Mouse (Mus musculus) neural tube, embryonic 11.5 days (tissue): ENCODE data around the gene Gm20458. TPM values are rescaled to one million over a fixed set of nuclear protein-coding genes. Genes with fewer than 3 reads are reported as not detected.

Experiments
- ATAC-seq: fragments of 200-750 bp; cut with Nextera tagmentation; 2 replicates; pipeline ENCODE4 v1.8.0; 2017; ENCODE audit warnings: moderate number of reproducible peaks, mild to moderate bottlenecking, moderate TSS enrichment, moderate library complexity; ENCODE audit not compliant: insufficient read depth, low FRiP score, low TSS enrichment
- DNase-seq: peaks from one replicate; pipeline ENCODE4 v3.0.0-alpha.2; 2015; ENCODE audit warnings: low spot score
- H3K27ac ChIP-seq: fragments of 300-500 bp; sonication (generic); 2 replicates; pipeline ENCODE4 v1.5.1; 2014; ENCODE audit warnings: low read depth, mild to moderate bottlenecking, low read length
- H3K27me3 ChIP-seq: fragments of 300-500 bp; sonication (generic); 2 replicates; pipeline ENCODE4 v1.6.1; 2014; ENCODE audit warnings: mild to moderate bottlenecking, low read length, mixed read lengths; ENCODE audit not compliant: control insufficient read depth, insufficient read depth
- H3K36me3 ChIP-seq: fragments of 300-500 bp; sonication (generic); 2 replicates; pipeline ENCODE4 v1.6.1; 2014; ENCODE audit warnings: mild to moderate bottlenecking, low read length, moderate library complexity, mixed read lengths; ENCODE audit not compliant: control insufficient read depth, insufficient read depth
- H3K4me1 ChIP-seq: fragments of 300-500 bp; sonication (generic); 2 replicates; pipeline ENCODE4 v1.6.1; 2014; ENCODE audit warnings: low read length, mixed read lengths; ENCODE audit not compliant: control insufficient read depth, insufficient read depth
- H3K4me2 ChIP-seq: fragments of 300-500 bp; sonication (generic); 2 replicates; pipeline ENCODE4 v1.6.1; 2014; ENCODE audit warnings: low read depth, mild to moderate bottlenecking, moderate library complexity
- H3K4me3 ChIP-seq: fragments of 300-500 bp; sonication (generic); 2 replicates; pipeline ENCODE4 v1.5.1; 2014; ENCODE audit warnings: low read depth, low read length
- H3K9ac ChIP-seq: fragments of 300-500 bp; sonication (generic); 2 replicates; pipeline ENCODE4 v1.6.1; 2014; ENCODE audit warnings: mild to moderate bottlenecking, low read length
- H3K9me3 ChIP-seq: fragments of 300-500 bp; sonication (generic); 2 replicates; pipeline ENCODE4 v1.6.1; 2016; ENCODE audit warnings: low read length; ENCODE audit not compliant: control insufficient read depth
- WGBS: fragments of 180-500 bp; shearing (Covaris S2); extraction: QIAGEN DNeasy Blood & Tissue Kit; methylation state at CpG from one replicate; pipeline ENCODE4 v1.1.7; 2014; 5-methylcytosine and 5-hydroxymethylcytosine counted together
- polyA plus RNA-seq: library from polyadenylated mRNA; unstranded; fragments of >200 nt; fragmentation: Nextera tagmentation; extraction: Ambion mirVana; gene quantifications from 2 replicates; pipeline ENCODE4 v1.2.1, GENCODE M21; 2014

The Gm20458 gene
- polyA plus RNA-seq, 1 experiment from 2014 or later = 4.9 TPM

GRCm38 (mm10) chr2:164470254-164470653 lies 9.5 kb downstream of the Gm20458 start:
- no peak overlapping the region for H3K4me3 ChIP-seq
- H3K27ac ChIP-seq = no peak overlapping the region
- DNase-seq = no peak
- H3K4me1 ChIP-seq = no peaks in the 10 kb centered on the region
- no peak overlapping the region for H3K4me2 ChIP-seq
- no peak for ATAC-seq
- H3K27me3 ChIP-seq = no peaks in the 10 kb centered on the region
- H3K9me3 ChIP-seq = no peaks in the 10 kb centered on the region
- WGBS = 34% methylated on average over 10 of the region's 10 CpGs
- H3K36me3 ChIP-seq = peaks cover 3% of the 10 kb centered on the region; the same call in 1 of the 2 replicates
- no peak overlapping the region for H3K9ac ChIP-seq

DNA sequence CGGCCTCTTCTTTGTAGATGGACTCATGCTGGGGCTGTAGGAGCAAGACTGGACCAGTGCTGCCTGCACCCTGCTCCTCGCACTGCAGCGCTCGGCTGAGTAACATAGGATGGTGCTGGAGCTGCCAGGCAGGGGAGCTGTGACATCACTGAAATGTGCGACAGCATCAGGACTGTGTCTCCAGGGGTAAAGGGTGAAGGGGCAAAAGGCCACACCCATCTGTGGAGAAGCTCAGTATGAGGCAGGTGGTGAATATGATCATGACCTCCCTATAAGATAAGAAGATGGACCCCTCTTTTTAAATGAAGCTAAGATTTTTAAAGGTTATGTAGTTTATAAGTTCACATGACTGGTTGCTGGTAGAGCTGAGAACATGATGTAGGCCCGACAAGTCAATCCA lies 12.9 kb downstream of the Gm20458 start, which contains the start of gene Trp53tg5:
Trp53tg5 (minus strand) TSS at position 101 of the 400 bp plus-strand sequence.
- ATAC-seq (no peak), DNase-seq (no peak)
- H3K9ac ChIP-seq = no peak within 1 kb of the TSS
- H3K4me3 ChIP-seq = no peak within 1 kb of the TSS
- no peaks in the 10 kb centered on the region for H3K36me3 ChIP-seq
- no peaks in the 10 kb centered on the region for H3K27me3 ChIP-seq
- no peaks in the 10 kb centered on the region for H3K4me1 ChIP-seq
- WGBS = 84% methylated on average over 6 of the region's 6 CpGs
- no peak within 1 kb of the TSS for H3K4me2 ChIP-seq
- H3K27ac ChIP-seq = no peak within 1 kb of the TSS
- no peaks in the 10 kb centered on the region for H3K9me3 ChIP-seq

DNA sequence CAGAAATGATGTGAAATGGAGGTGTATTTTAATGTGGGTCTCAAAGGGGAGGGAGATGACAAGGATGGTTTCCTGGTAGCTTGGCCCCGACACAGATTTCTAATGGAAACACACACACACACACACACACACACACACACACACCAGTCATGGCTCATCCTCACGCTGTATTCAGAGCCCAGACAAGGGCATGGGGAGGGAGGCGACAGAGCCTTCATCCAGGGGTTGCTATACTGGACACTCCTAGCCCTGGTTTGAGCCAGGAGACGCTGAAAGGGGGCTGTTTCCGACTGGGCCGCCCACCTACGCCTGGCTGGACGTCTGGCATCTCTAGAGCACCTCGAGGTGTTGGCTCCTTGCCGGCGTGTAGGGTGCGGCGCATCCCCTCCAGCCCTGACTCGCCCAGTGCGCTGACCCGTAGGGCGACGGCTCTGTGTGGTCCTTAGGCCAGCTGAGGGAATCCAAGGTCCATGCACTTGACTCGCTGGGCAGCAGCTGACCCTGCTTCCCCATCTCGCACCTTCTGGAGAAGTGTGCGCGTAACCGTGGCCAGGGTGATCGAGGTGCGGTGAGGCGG lies 25.0 kb downstream of the Gm20458 start, which contains the start of gene Dbndd2:
Dbndd2 (plus strand) TSS at position 426 of the 577 bp plus-strand sequence.
- peaks cover 10% of the 10 kb centered on the region; the same call in 1 of the 2 replicates for H3K4me1 ChIP-seq
- 2% methylated on average over 26 of the region's 26 CpGs for WGBS
- H3K9ac ChIP-seq = peak within 1 kb of the TSS; percentile 61
- H3K4me3 ChIP-seq = peak within 1 kb of the TSS; percentile 73
- no peak within 1 kb of the TSS for H3K27ac ChIP-seq
- peak within 1 kb of the TSS; percentile 100 for H3K4me2 ChIP-seq
- DNase-seq = no peak
- H3K27me3 ChIP-seq = peaks cover 29% of the 10 kb centered on the region
- peak; percentile 38; the same call in 1 of the 2 replicates for ATAC-seq
- no peaks in the 10 kb centered on the region for H3K36me3 ChIP-seq
- H3K9me3 ChIP-seq = no peaks in the 10 kb centered on the region

DNA sequence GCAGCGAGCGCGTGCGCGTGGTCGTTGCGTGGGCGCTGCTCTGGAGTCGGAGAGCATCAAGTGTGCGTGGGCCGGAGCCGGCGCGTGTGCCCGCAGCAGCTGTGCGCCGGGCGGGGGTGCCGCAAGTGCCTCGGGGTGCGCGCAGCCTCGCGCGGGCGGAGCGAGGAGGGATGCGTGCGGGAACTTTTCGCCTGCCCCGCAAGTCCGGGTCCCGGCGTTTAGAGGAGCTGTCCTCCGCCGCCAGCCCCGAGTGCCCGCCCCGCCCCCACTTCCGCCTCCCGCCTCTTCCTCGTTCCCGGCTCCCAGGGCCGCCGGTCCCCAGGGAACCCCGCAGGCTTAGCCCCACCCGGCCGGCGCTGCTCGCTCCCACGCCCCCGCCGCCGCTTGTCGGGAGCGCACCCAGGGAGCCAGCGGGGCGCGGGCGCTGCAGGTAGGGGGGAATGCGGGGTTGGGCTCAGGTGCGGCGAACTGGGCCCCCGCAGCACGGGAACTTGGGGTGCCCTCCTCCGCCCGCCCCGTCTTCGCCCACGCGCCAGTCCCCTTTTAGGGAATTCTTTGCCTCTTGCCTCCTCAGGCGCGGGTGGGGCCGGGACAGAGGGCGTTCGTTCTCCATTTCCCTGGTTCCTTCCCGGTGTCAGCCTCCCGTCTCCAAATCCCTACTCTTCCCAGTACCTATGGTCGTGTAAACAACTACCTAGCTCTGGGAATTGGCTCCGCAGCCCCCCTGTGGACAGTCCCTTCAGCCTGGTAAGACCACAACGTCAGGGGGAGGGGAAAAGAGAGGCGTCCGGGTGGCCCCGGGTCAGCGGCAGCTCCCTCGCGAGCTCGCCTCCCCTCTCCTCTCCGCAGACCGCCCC lies 25.7 kb downstream of the Gm20458 start:
- peak overlapping the region; percentile 61 for H3K9ac ChIP-seq
- WGBS = under 1% methylated on average over 70 of the region's 90 CpGs
- no peaks in the 10 kb centered on the region for H3K9me3 ChIP-seq
- peak overlapping the region; percentile 73 for H3K4me3 ChIP-seq
- ATAC-seq (peak; percentile 31; the same call in 1 of the 2 replicates), DNase-seq (peak; percentile 41)
- peak overlapping the region; percentile 100 for H3K4me2 ChIP-seq
- peaks cover 29% of the 10 kb centered on the region for H3K27me3 ChIP-seq
- peaks cover 10% of the 10 kb centered on the region; the same call in 1 of the 2 replicates for H3K4me1 ChIP-seq
- H3K27ac ChIP-seq = no peak overlapping the region
- H3K36me3 ChIP-seq = no peaks in the 10 kb centered on the region

DNA sequence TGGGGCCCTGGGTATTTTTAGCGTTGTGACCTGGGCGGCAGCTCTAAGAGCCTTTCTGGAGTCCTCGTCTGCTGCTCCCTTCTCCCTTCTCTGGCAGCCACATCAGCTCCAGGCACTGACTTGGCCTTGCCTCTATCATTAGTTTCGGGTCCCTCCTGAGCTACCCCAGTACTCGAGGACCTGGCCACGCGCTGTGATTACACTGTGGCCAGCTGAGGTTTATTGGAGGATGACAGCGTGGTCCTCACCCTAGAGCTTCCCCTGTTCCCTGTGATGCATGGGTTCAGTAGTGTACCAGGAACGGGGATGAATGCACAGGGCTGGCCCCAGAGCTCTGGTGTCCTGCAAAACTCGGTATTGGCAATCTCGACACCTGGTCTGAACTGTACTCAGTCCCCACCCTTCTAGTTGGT lies 26.4 kb downstream of the Gm20458 start:
- ATAC-seq (no peak), DNase-seq (no peak)
- Histone ChIP-seq H3K36me3 (no peaks in the 10 kb centered on the region), H3K27ac (no peak overlapping the region), H3K27me3 (peaks cover 29% of the 10 kb centered on the region), H3K4me1 (peaks cover 10% of the 10 kb centered on the region; the same call in 1 of the 2 replicates), H3K9me3 (no peaks in the 10 kb centered on the region), H3K4me2 (peak overlapping the region; percentile 100), H3K9ac (peak overlapping the region; percentile 61), H3K4me3 (peak overlapping the region; percentile 73)
- 11% methylated on average over 11 of the region's 11 CpGs for WGBS

DNA sequence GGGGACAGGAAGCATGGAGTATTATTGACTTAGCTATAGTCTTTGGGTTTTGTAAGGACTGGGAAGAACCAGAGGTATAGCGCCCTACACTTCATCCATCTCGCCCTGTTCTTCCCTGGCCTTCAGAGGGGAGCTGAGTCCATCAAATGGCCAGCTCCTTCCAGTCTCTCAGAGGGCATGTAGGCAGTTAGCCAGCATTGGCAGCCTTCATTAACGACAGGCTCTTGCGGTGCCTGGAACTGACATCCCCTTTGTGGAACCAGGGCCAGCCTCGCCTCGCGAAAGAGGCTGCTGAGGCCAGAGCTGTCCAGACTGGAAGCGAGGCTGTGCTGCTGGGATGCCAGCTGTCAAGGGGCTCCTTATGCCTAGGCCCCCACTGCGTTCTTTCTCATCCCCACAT lies 27.0 kb downstream of the Gm20458 start:
- peaks cover 10% of the 10 kb centered on the region; the same call in 1 of the 2 replicates for H3K4me1 ChIP-seq
- H3K27me3 ChIP-seq = peaks cover 29% of the 10 kb centered on the region
- no peaks in the 10 kb centered on the region for H3K9me3 ChIP-seq
- DNase-seq = no peak
- no peaks in the 10 kb centered on the region for H3K36me3 ChIP-seq
- H3K9ac ChIP-seq = no peak overlapping the region
- H3K4me2 ChIP-seq = no peak overlapping the region
- no peak for ATAC-seq
- no peak overlapping the region for H3K4me3 ChIP-seq
- no peak overlapping the region for H3K27ac ChIP-seq
- 64% methylated on average over 9 of the region's 9 CpGs for WGBS

- H3K9me3 ChIP-seq = no peaks in the 10 kb centered on the region
- no peak overlapping the region for H3K4me3 ChIP-seq
- ATAC-seq (no peak), DNase-seq (no peak)
- no peak overlapping the region for H3K9ac ChIP-seq
- no peak overlapping the region for H3K4me2 ChIP-seq
- no peak overlapping the region for H3K27ac ChIP-seq
- H3K27me3 ChIP-seq = no peaks in the 10 kb centered on the region
- peaks cover 8% of the 10 kb centered on the region for H3K4me1 ChIP-seq
- no peaks in the 10 kb centered on the region for H3K36me3 ChIP-seq
- WGBS = 55% methylated on average over 2 of the region's 2 CpGs
Measured at GRCm38 (mm10) chr2:164494126-164494525, 33.4 kb downstream of the Gm20458 start.

DNA sequence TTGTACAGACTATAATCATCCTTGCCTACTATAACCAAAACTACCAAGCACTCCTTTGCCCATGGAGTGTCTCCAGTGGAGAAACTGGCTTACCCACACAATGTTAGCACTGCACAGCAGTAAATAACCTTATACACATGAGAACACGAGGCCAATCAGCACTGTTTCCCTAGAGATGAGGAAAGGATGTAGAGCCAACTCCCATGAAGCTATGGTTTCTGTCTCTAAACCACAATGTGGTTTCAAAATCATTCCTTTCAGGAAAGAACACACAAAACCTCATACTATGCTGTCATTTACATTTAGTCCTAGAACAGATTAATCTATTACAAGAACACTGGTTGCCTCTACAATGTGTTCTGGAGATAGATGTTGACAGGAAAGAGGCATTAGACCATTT lies 35.6 kb downstream of the Gm20458 start:
- Histone ChIP-seq H3K4me3 (peak overlapping the region; percentile 89), H3K4me2 (no peak overlapping the region; the same call in 1 of the 2 replicates)
- WGBS = 51% methylated on average over 1 of the region's 1 CpGs

More for the DNA sequence above, 35.6 kb downstream of the Gm20458 start:
- Histone ChIP-seq H3K36me3 (peaks cover 3% of the 10 kb centered on the region; the same call in 1 of the 2 replicates), H3K27ac (no peak overlapping the region), H3K9ac (no peak overlapping the region), H3K27me3 (no peaks in the 10 kb centered on the region), H3K9me3 (no peaks in the 10 kb centered on the region), H3K4me1 (peaks cover 8% of the 10 kb centered on the region)
- ATAC-seq (no peak), DNase-seq (no peak)
